Mouse (Mus musculus) CH12.LX (cell line): ENCODE data around the gene Sbno1. TPM values are rescaled to one million over a fixed set of nuclear protein-coding genes. Genes with fewer than 3 reads are reported as not detected.

Source experiments
- DNase-seq: peaks from one replicate; pipeline ENCODE4 v3.0.0-alpha.2; 2013; ENCODE audit errors: extremely low read depth
- H3K27ac ChIP-seq: 2 replicates; pipeline ENCODE4 v1.5.1; 2012; ENCODE audit warnings: low read depth, mild to moderate bottlenecking, control low read depth, moderate library complexity; ENCODE audit not compliant: insufficient read depth
- H3K27me3 ChIP-seq: replicated peaks from 2 replicates; pipeline ENCODE3; 2012; ENCODE audit warnings: inconsistent platforms
- H3K36me3 ChIP-seq, 2 experiments: replicated peaks in 1 of 2; 2 replicates each; pipeline versions ENCODE3 to v1.6.1; 2012; ENCODE audit warnings: inconsistent platforms in 1 of 2, low read length in 1 of 2, mild to moderate bottlenecking in 1 of 2, mixed read lengths in 1 of 2, moderate library complexity in 1 of 2; ENCODE audit not compliant: control insufficient read depth in 1 of 2, insufficient read depth in 1 of 2
- H3K4me1 ChIP-seq, 2 experiments: 2 replicates each; pipeline ENCODE4 v1.6.1; 2012; ENCODE audit warnings: inconsistent platforms in 1 of 2, moderate library complexity in 1 of 2; ENCODE audit not compliant: insufficient read depth in 2 of 2, control insufficient read depth in 1 of 2
- H3K4me2 ChIP-seq: 2 replicates; pipeline ENCODE4 v1.6.1; 2012; ENCODE audit warnings: low read depth, mild to moderate bottlenecking, control low read depth; ENCODE audit not compliant: poor library complexity, insufficient read depth, severe bottlenecking
- H3K4me3 ChIP-seq, 3 experiments: fragments of 150-350 bp in 1 of 3; sonication (generic) in 1 of 3; replicated peaks in 1 of 3; 2 replicates each; pipeline versions ENCODE3 to v1.5.1; 2011 to 2012; ENCODE audit warnings: low read depth in 2 of 3, low read length in 2 of 3, mild to moderate bottlenecking in 2 of 3, moderate library complexity in 2 of 3, control low read depth in 1 of 3, improper control_type of control experiment in 1 of 3, inconsistent platforms in 1 of 3, mixed read lengths in 1 of 3; ENCODE audit not compliant: poor library complexity in 1 of 3
- H3K79me2 ChIP-seq: replicated peaks from 2 replicates; pipeline ENCODE4 v1.6.1; 2012; ENCODE audit warnings: mild to moderate bottlenecking, moderate library complexity; ENCODE audit not compliant: control insufficient read depth, poor library complexity, insufficient read depth, severe bottlenecking; ENCODE audit errors: extremely low read depth
- H3K9ac ChIP-seq: 2 replicates; pipeline ENCODE4 v1.6.1; 2012; ENCODE audit warnings: low read depth, mild to moderate bottlenecking, control low read depth, moderate library complexity; ENCODE audit not compliant: insufficient read depth
- H3K9me3 ChIP-seq: replicated peaks from 2 replicates; pipeline ENCODE3; 2012; ENCODE audit warnings: low read length, inconsistent platforms, mixed read lengths
- BHLHE40 ChIP-seq: IDR thresholded peaks from 2 replicates; pipeline ENCODE4 v1.6.1; 2011; ENCODE audit warnings: mild to moderate bottlenecking, low read depth, low read length, improper control_type of control experiment
- CHD1 ChIP-seq: IDR thresholded peaks from 2 replicates; pipeline ENCODE4 v1.6.1; 2012; ENCODE audit warnings: low read depth, low read length, improper control_type of control experiment, inconsistent platforms
- CHD2 ChIP-seq: IDR thresholded peaks from 2 replicates; pipeline ENCODE4 v1.6.1; 2011; ENCODE audit warnings: low read length, improper control_type of control experiment
- CTCF ChIP-seq, 2 experiments: IDR thresholded peaks in 1 of 2; conservative IDR thresholded peaks in 1 of 2; 2 replicates each; pipeline ENCODE4 v1.5.1; 2011 to 2012; ENCODE audit warnings: low read depth in 2 of 2, low read length in 2 of 2, improper control_type of control experiment in 1 of 2, inconsistent platforms in 1 of 2, mild to moderate bottlenecking in 1 of 2, moderate library complexity in 1 of 2
- E2F4 ChIP-seq: IDR thresholded peaks from 2 replicates; pipeline ENCODE4 v1.6.1; 2011; ENCODE audit warnings: low read depth, low read length, improper control_type of control experiment; ENCODE audit not compliant: insufficient replicate concordance
- ELF1 ChIP-seq: IDR thresholded peaks from 2 replicates; pipeline ENCODE4 v1.6.1; 2014; ENCODE audit warnings: low read depth, mild to moderate bottlenecking, inconsistent platforms, low read length, improper control_type of control experiment
- EP300 ChIP-seq: IDR thresholded peaks from 2 replicates; pipeline ENCODE4 v1.6.1; 2011; ENCODE audit warnings: low read length, improper control_type of control experiment
- ETS1 ChIP-seq: conservative IDR thresholded peaks from 2 replicates; pipeline ENCODE4 v1.6.1; 2012; ENCODE audit warnings: low read depth, mild to moderate bottlenecking, inconsistent platforms, low read length, improper control_type of control experiment, moderate library complexity
- GABPA ChIP-seq: IDR thresholded peaks from 2 replicates; pipeline ENCODE4 v1.6.1; 2012; ENCODE audit warnings: low read depth, low read length, improper control_type of control experiment, inconsistent platforms; ENCODE audit not compliant: insufficient replicate concordance
- HCFC1 ChIP-seq: IDR thresholded peaks from 2 replicates; pipeline ENCODE4 v1.6.1; 2012; ENCODE audit warnings: low read depth, mild to moderate bottlenecking, inconsistent platforms, low read length, improper control_type of control experiment
- IRF4 ChIP-seq: IDR thresholded peaks from 2 replicates; pipeline ENCODE4 v1.6.1; 2014; ENCODE audit warnings: low read depth, mild to moderate bottlenecking, inconsistent platforms, low read length, improper control_type of control experiment
- JUN ChIP-seq: IDR thresholded peaks from 2 replicates; pipeline ENCODE4 v1.6.1; 2011; ENCODE audit warnings: low read depth, mild to moderate bottlenecking, low read length, improper control_type of control experiment, moderate library complexity; ENCODE audit not compliant: insufficient read depth
- JUND ChIP-seq: conservative IDR thresholded peaks from 2 replicates; pipeline ENCODE4 v1.6.1; 2011; ENCODE audit warnings: low read depth, low read length, improper control_type of control experiment
- KAT2A ChIP-seq: IDR thresholded peaks from 2 replicates; pipeline ENCODE4 v1.6.1; 2012; ENCODE audit warnings: low read length, improper control_type of control experiment, inconsistent platforms; ENCODE audit not compliant: insufficient replicate concordance
- MAFK ChIP-seq: IDR thresholded peaks from 2 replicates; pipeline ENCODE4 v1.6.1; 2011; ENCODE audit warnings: low read length, improper control_type of control experiment; ENCODE audit not compliant: insufficient replicate concordance
- MAX ChIP-seq: IDR thresholded peaks from 2 replicates; pipeline ENCODE4 v1.6.1; 2011; ENCODE audit warnings: low read length, improper control_type of control experiment
- MAZ ChIP-seq: IDR thresholded peaks from 2 replicates; pipeline ENCODE4 v1.6.1; 2012; ENCODE audit warnings: low read depth, mild to moderate bottlenecking, inconsistent platforms, low read length, improper control_type of control experiment, moderate library complexity
- MEF2A ChIP-seq: IDR thresholded peaks from 2 replicates; pipeline ENCODE4 v1.6.1; 2014; ENCODE audit warnings: low read depth, mild to moderate bottlenecking, inconsistent platforms, low read length, improper control_type of control experiment, borderline replicate concordance
- MXI1 ChIP-seq: IDR thresholded peaks from 2 replicates; pipeline ENCODE4 v1.6.1; 2011; ENCODE audit warnings: mild to moderate bottlenecking, low read depth, low read length, improper control_type of control experiment
- MYC ChIP-seq: IDR thresholded peaks from 2 replicates; pipeline ENCODE4 v1.6.1; 2011; ENCODE audit warnings: low read depth, mild to moderate bottlenecking, improper control_type of control experiment, low read length
- NELFE ChIP-seq: IDR thresholded peaks from 2 replicates; pipeline ENCODE4 v1.6.1; 2011; ENCODE audit warnings: low read depth, low read length, improper control_type of control experiment
- NRF1 ChIP-seq: IDR thresholded peaks from 2 replicates; pipeline ENCODE4 v1.6.1; 2014; ENCODE audit warnings: low read depth, mild to moderate bottlenecking, inconsistent platforms, low read length, improper control_type of control experiment, moderate library complexity
- PAX5 ChIP-seq: IDR thresholded peaks from 2 replicates; pipeline ENCODE4 v1.6.1; 2012; ENCODE audit warnings: low read length, inconsistent platforms, mixed read lengths
- POLR2A ChIP-seq: IDR thresholded peaks from 2 replicates; pipeline ENCODE4 v1.6.1; 2011; ENCODE audit warnings: low read depth, mild to moderate bottlenecking, improper control_type of control experiment, low read length
- POLR2AphosphoS2 ChIP-seq: IDR thresholded peaks from 2 replicates; pipeline ENCODE4 v1.6.1; 2011; ENCODE audit warnings: low read depth, low read length, improper control_type of control experiment
- RAD21 ChIP-seq: IDR thresholded peaks from 2 replicates; pipeline ENCODE4 v1.6.1; 2011; ENCODE audit warnings: low read depth, mild to moderate bottlenecking, low read length, improper control_type of control experiment, moderate library complexity
- RCOR1 ChIP-seq: conservative IDR thresholded peaks from 2 replicates; pipeline ENCODE4 v1.6.1; 2012; ENCODE audit warnings: low read depth, mild to moderate bottlenecking, inconsistent platforms, low read length, improper control_type of control experiment
- SIN3A ChIP-seq: IDR thresholded peaks from 2 replicates; pipeline ENCODE4 v1.6.1; 2012; ENCODE audit warnings: low read length, improper control_type of control experiment, inconsistent platforms
- SMC3 ChIP-seq: IDR thresholded peaks from 2 replicates; pipeline ENCODE4 v1.6.1; 2011; ENCODE audit warnings: low read depth, low read length, improper control_type of control experiment
- TBP ChIP-seq: conservative IDR thresholded peaks from 2 replicates; pipeline ENCODE4 v1.6.1; 2011; ENCODE audit warnings: low read depth, low read length, improper control_type of control experiment
- TCF12 ChIP-seq: IDR thresholded peaks from 2 replicates; pipeline ENCODE4 v1.6.1; 2014; ENCODE audit warnings: low read depth, mild to moderate bottlenecking, inconsistent platforms, low read length, improper control_type of control experiment
- UBTF ChIP-seq: IDR thresholded peaks from 2 replicates; pipeline ENCODE4 v1.6.1; 2012; ENCODE audit warnings: low read depth, mild to moderate bottlenecking, inconsistent platforms, low read length, improper control_type of control experiment, moderate library complexity
- USF1 ChIP-seq: IDR thresholded peaks from 2 replicates; pipeline ENCODE4 v1.6.1; 2014; ENCODE audit warnings: low read depth, mild to moderate bottlenecking, inconsistent platforms, low read length, improper control_type of control experiment
- USF2 ChIP-seq: conservative IDR thresholded peaks from 2 replicates; pipeline ENCODE4 v1.6.1; 2011; ENCODE audit warnings: low read depth, low read length, improper control_type of control experiment
- ZC3H11A ChIP-seq: IDR thresholded peaks from 2 replicates; pipeline ENCODE4 v1.6.1; 2012; ENCODE audit warnings: low read depth, mild to moderate bottlenecking, inconsistent platforms, low read length, improper control_type of control experiment
- ZKSCAN1 ChIP-seq: IDR thresholded peaks from 2 replicates; pipeline ENCODE4 v1.6.1; 2012; ENCODE audit warnings: low read depth, inconsistent platforms, low read length, improper control_type of control experiment, borderline replicate concordance
- ZMIZ1 ChIP-seq: IDR thresholded peaks from 2 replicates; pipeline ENCODE4 v1.6.1; 2012; ENCODE audit warnings: low read depth, mild to moderate bottlenecking, inconsistent platforms, low read length, improper control_type of control experiment
- ZNF384 ChIP-seq: IDR thresholded peaks from 2 replicates; pipeline ENCODE4 v1.6.1; 2012; ENCODE audit warnings: low read depth, low read length, improper control_type of control experiment, inconsistent platforms
- dilution Hi-C: fragments of 300-500 bp; cut with MboI; formaldehyde crosslinking; loops from 2 replicates; pipeline ENCODE4 v1.14.3; 2020; ENCODE audit warnings: low sequenced_read_pairs; ENCODE audit not compliant: extremely low pct_unique_long_range_greater_than_20kb, extremely low pct_ligation_motif_present
- in situ Hi-C: fragments of 300-500 bp; cut with MboI; formaldehyde crosslinking; loops from 3 replicates; pipeline ENCODE4 v1.14.3; 2019; ENCODE audit warnings: low sequenced_read_pairs, low pct_ligation_motif_present, low pct_unique_long_range_greater_than_20kb, mixed read lengths
- polyA plus RNA-seq: library from polyadenylated mRNA; unstranded; fragments of >175 nt; gene quantifications from 2 replicates; pipeline ENCODE4 v1.2.1, GENCODE M21; 2012; ENCODE audit warnings: low read depth; ENCODE audit not compliant: insufficient read length
- total RNA-seq, 2 experiments: library from RNA; depleted of rRNA; stranded (reverse); fragments of 300-350 nt in 1 of 2; fragments of >200 nt in 1 of 2; gene quantifications; 2 replicates each; pipeline ENCODE4 v1.2.3; 2012 to 2014

The Sbno1 gene
- total and polyA plus RNA-seq, 3 experiments = 35.0 to 48.5 (median 38.3) TPM

DNA sequence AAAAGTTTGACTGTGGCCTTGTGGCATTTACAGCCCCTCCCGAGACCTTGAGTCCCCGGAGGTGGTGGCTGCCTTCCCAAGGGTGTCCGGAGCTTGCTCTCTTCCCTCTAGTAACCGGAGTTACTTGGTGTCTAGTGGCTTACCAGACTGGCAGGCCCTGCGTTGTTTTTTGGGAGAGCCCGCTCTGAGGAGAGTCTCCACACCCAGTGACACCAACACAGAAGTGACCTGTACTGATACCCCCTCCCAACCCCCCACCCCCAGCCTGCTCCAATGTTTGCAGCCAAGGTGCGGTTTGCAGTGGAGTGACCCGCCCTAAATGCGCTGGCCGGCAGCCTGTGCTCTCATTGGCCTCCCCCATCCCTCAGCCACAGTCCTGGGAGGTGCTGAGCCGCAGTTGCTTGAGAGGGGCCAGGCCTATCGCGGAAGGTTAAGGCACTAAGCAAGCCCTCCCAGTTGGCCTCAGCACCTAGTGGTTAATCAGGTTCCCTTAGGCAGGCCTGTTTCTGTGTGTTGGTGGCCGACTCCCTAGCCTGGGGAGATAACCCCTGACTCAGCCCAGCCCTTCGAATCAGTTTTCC, 20.6 kb upstream of the Sbno1 start:
- Histone ChIP-seq H3K4me1 (peaks cover 16 to 63% of the 10 kb centered on the region in 2 experiments), H3K79me2 (peaks cover 92% of the 10 kb centered on the region), H3K9me3 (no peaks in the 10 kb centered on the region), H3K27me3 (no peaks in the 10 kb centered on the region), H3K36me3 (peaks cover 40 to 56% of the 10 kb centered on the region in 2 experiments), H3K27ac (peak overlapping the region; percentile 77), H3K4me3 (peak overlapping the region; percentile 69 to 88 (median 76)), H3K9ac (peak overlapping the region; percentile 92), H3K4me2 (peak overlapping the region; percentile 64)
- DNase-seq = peak; percentile 90
- no peak for TF ChIP-seq GABPA
- TF ChIP-seq MAX = no peak
- TF ChIP-seq POLR2A = peak; percentile 51; the same call in 1 of the 2 replicates
- no peak for TF ChIP-seq JUN
- no peak for TF ChIP-seq EP300
- TF ChIP-seq ZNF384 = no peak
- no peak for TF ChIP-seq JUND
- TF ChIP-seq RCOR1 = no peak
- TF ChIP-seq NELFE = 0 out of 2 replicates have a peak, but pooled peaks have one; percentile 15
- no peak for TF ChIP-seq KAT2A
- TF ChIP-seq ETS1 = no peak
- no peak for TF ChIP-seq ZC3H11A
- no peak; the same call in 1 of the 2 replicates for TF ChIP-seq CHD1
- no peak for TF ChIP-seq SMC3
- TF ChIP-seq E2F4 = no peak
- TF ChIP-seq ELF1 = no peak
- no peak for TF ChIP-seq MEF2A
- no peak; the same call in 1 of the 2 replicates for TF ChIP-seq MXI1
- TF ChIP-seq USF2 = no peak
- no peak for TF ChIP-seq PAX5
- no peak for TF ChIP-seq BHLHE40
- TF ChIP-seq TBP = 0 out of 2 replicates have a peak, but pooled peaks have one; percentile 18
- TF ChIP-seq CHD2 = peak; percentile 63; the same call in 1 of the 2 replicates
- TF ChIP-seq MAZ = peak; percentile 67
- peak; percentile 47; the same call in 1 of the 2 replicates for TF ChIP-seq TCF12
- TF ChIP-seq POLR2AphosphoS2 = peak; percentile 47; the same call in 1 of the 2 replicates
- no peak for TF ChIP-seq RAD21
- no peak for TF ChIP-seq MAFK
- no peak for TF ChIP-seq UBTF
- no peak for TF ChIP-seq MYC
- no peak for TF ChIP-seq IRF4
- TF ChIP-seq SIN3A = no peak; the same call in 1 of the 2 replicates
- TF ChIP-seq ZMIZ1 = peak; percentile 34; the same call in 1 of the 2 replicates
- TF ChIP-seq ZKSCAN1 = no peak
- TF ChIP-seq USF1 = no peak
- TF ChIP-seq HCFC1 = no peak
- no peak for TF ChIP-seq CTCF (conservative IDR thresholded peaks at IDR 0.05 in 1 of 2, IDR thresholded peaks at IDR 0.05 in 1 of 2; ENCODE audit: low read depth in 2 of 2, low read length in 2 of 2)
- TF ChIP-seq NRF1 = no peak
- in situ Hi-C loops (loop anchor here (25.0 kb wide), 1 partner anchor 416 kb away; the partner anchor contains the start of genes Ccdc92 and Zfp664), dilution Hi-C loops (no loop called here)
